13 mouse cellular contexts compared by ENCODE assay signal in the genomic region with DNA sequence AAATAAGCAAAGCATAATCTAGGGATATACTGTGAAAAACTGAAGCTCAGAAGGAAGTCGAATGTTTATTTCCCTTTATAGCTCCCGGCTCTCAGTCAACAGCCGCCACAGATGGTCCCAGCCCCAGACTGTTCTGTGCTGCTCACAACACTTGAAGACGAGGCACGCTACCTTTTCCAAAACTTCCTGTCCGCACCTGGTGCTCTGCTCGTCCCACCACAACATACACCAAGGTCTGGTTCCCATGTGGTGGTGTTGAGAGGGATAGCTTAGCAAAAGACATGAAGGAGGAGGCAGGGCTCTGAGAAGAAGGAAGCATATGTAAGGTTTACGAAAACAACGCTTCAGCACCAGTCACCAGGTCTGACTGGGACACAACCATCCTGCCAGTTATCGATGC.
DNase-seq lines count a peak whose midpoint lies in the region; ATAC-seq lines count a peak whose summit lies in the region.
"Had no signal": no experiment of that assay in that cellular context is flagged by ENCODE, and none has a peak within 500 bp of the region (broad histone marks: within the 10 kb centered on the region; RNA-seq: fewer than 3 reads in every experiment).

No protein-coding gene starts in this region.

- ATAC-seq in heart, embryonic 11.5 days (replicated peaks; ENCODE audit: insufficient number of reproducible peaks, low FRiP score, low TSS enrichment), result no peak
- ATAC-seq in midbrain, embryonic 13.5 days, result no peak
- ATAC-seq in midbrain, embryonic 15.5 days (replicated peaks), result no peak
- ATAC-seq: activated CD4-positive, CD25-positive, alpha-beta regulatory T cell, adult 4 months; midbrain, embryonic 16.5 days had no signal

- H3K4me1 ChIP-seq in heart, embryonic 11.5 days (ENCODE audit: control insufficient read depth, insufficient read depth, low read length), result 0 out of 2 replicates have a peak, but pooled peaks cover 3% of the 10 kb centered on the region
- H3K4me1 ChIP-seq in midbrain, embryonic 13.5 days (replicated peaks), result no peaks in the 10 kb centered on the region
- no peaks in the 10 kb centered on the region for H3K4me1 ChIP-seq in midbrain, embryonic 15.5 days
- H3K4me1 ChIP-seq: liver, embryonic 13.5 days had no signal

- no peaks in the 10 kb centered on the region for H3K36me3 ChIP-seq in heart, embryonic 11.5 days (ENCODE audit: control insufficient read depth, insufficient read depth, low read length)
- no peaks in the 10 kb centered on the region for H3K36me3 ChIP-seq in midbrain, embryonic 13.5 days
- H3K36me3 ChIP-seq in midbrain, embryonic 15.5 days (replicated peaks), result no peaks in the 10 kb centered on the region
- H3K36me3 ChIP-seq: liver, embryonic 13.5 days had no signal

- no peaks in the 10 kb centered on the region for H3K27me3 ChIP-seq in heart, embryonic 11.5 days (ENCODE audit: control insufficient read depth, insufficient read depth, low read length)
- H3K27me3 ChIP-seq in midbrain, embryonic 13.5 days, result no peaks in the 10 kb centered on the region
- no peaks in the 10 kb centered on the region for H3K27me3 ChIP-seq in midbrain, embryonic 15.5 days (replicated peaks)
- H3K27me3 ChIP-seq: liver, embryonic 13.5 days had no signal

- H3K9me3 ChIP-seq in heart, embryonic 11.5 days (replicated peaks; ENCODE audit: control insufficient read depth, low read length), result no peaks in the 10 kb centered on the region
- no peaks in the 10 kb centered on the region for H3K9me3 ChIP-seq in midbrain, embryonic 13.5 days
- no peaks in the 10 kb centered on the region for H3K9me3 ChIP-seq in midbrain, embryonic 15.5 days
- H3K9me3 ChIP-seq: liver, embryonic 13.5 days had no signal

- WGBS in heart, embryonic 11.5 days (ENCODE audit: insufficient replicate concordance), result 59% methylated on average over 10 of the region's 10 CpGs
- WGBS in midbrain, embryonic 13.5 days, result 84% methylated on average over 10 of the region's 10 CpGs
- 80% methylated on average over 10 of the region's 10 CpGs for WGBS in midbrain, embryonic 15.5 days

- H3K9ac ChIP-seq in heart, embryonic 11.5 days (ENCODE audit: low read depth, low read length), result no peak overlapping the region
- H3K9ac ChIP-seq in midbrain, embryonic 13.5 days (replicated peaks), result no peak overlapping the region
- no peak overlapping the region for H3K9ac ChIP-seq in midbrain, embryonic 15.5 days
- H3K9ac ChIP-seq: liver, embryonic 13.5 days had no signal

- no peak overlapping the region for H3K4me2 ChIP-seq in heart, embryonic 11.5 days
- no peak overlapping the region for H3K4me2 ChIP-seq in midbrain, embryonic 13.5 days (replicated peaks)
- H3K4me2 ChIP-seq in midbrain, embryonic 15.5 days, result no peak overlapping the region
- H3K4me2 ChIP-seq: liver, embryonic 13.5 days had no signal

- no peak overlapping the region for H3K27ac ChIP-seq in heart, embryonic 11.5 days (ENCODE audit: low read depth, low read length)
- no peak overlapping the region for H3K27ac ChIP-seq in midbrain, embryonic 13.5 days
- no peak overlapping the region for H3K27ac ChIP-seq in midbrain, embryonic 15.5 days
- H3K27ac ChIP-seq: liver, embryonic 13.5 days had no signal

- DNase-seq in heart, adult 11 months, result peak; percentile 78
- DNase-seq in thymus, postnatal 14 days, result peak; percentile 36
- DNase-seq in thymus, postnatal 36 days, result no peak
- peak; percentile 34 to 40 for DNase-seq in layer of hippocampus, postnatal 36 days
- DNase-seq in kidney, postnatal 36 days, result no peak
- DNase-seq: heart, postnatal 36 days; liver, embryonic 13.5 days; thymus, adult 2 months had no signal

- H3K4me3 ChIP-seq in heart, embryonic 11.5 days (ENCODE audit: low read depth, low read length), result no peak overlapping the region
- H3K4me3 ChIP-seq in midbrain, embryonic 13.5 days (replicated peaks), result no peak overlapping the region
- no peak overlapping the region for H3K4me3 ChIP-seq in midbrain, embryonic 15.5 days
- H3K4me3 ChIP-seq: liver, embryonic 13.5 days had no signal

Comparison
In these comparisons a context has a peak if more than half of its experiments do, and no peak if none do; other contexts are left out.
1. DNase-seq: peak in heart, adult 11 months (single experiment), thymus, postnatal 14 days (single experiment) and layer of hippocampus, postnatal 36 days (2 of 2); none in thymus, postnatal 36 days (0 of 2) and kidney, postnatal 36 days (0 of 2).